Mouse (Mus musculus) hindbrain, embryonic 14.5 days (tissue): ENCODE measurements at regions not wholly inside any gene's neighbourhood (a gene's known extent, or its start where the extent isn't known, plus 50 kb on each side); places are given as distances from the start of the nearest gene placed in this dataset.

Source experiments
- ATAC-seq: fragments of 200-750 bp; cut with Nextera tagmentation; 2 replicates; pipeline ENCODE4 v1.8.0; 2017; ENCODE audit warnings: moderate number of reproducible peaks, mild to moderate bottlenecking, moderate TSS enrichment, moderate library complexity; ENCODE audit not compliant: low FRiP score
- DNase-seq: peaks from one replicate; pipeline ENCODE4 v3.0.0-alpha.2; 2015; ENCODE audit warnings: low spot score
- H3K27ac ChIP-seq: fragments of 300-500 bp; sonication (generic); 2 replicates; pipeline ENCODE4 v1.5.1; 2014; ENCODE audit warnings: mild to moderate bottlenecking, moderate library complexity
- H3K27me3 ChIP-seq: fragments of 300-500 bp; sonication (generic); 2 replicates; pipeline ENCODE4 v1.6.1; 2014; ENCODE audit warnings: mild to moderate bottlenecking, low read length, mixed read lengths; ENCODE audit not compliant: control insufficient read depth, insufficient read depth
- H3K36me3 ChIP-seq: fragments of 300-500 bp; sonication (generic); replicated peaks from 2 replicates; pipeline ENCODE4 v1.6.1; 2014; ENCODE audit not compliant: control insufficient read depth, insufficient read depth
- H3K4me1 ChIP-seq: fragments of 300-500 bp; sonication (generic); replicated peaks from 2 replicates; pipeline ENCODE4 v1.6.1; 2014; ENCODE audit warnings: antibody characterized with exemption, low read length, mixed read lengths; ENCODE audit not compliant: control insufficient read depth, insufficient read depth
- H3K4me2 ChIP-seq: fragments of 300-500 bp; sonication (generic); replicated peaks from 2 replicates; pipeline ENCODE4 v1.6.1; 2014; ENCODE audit warnings: mild to moderate bottlenecking, moderate library complexity
- H3K4me3 ChIP-seq: fragments of 300-500 bp; sonication (generic); replicated peaks from 2 replicates; pipeline ENCODE4 v1.5.1; 2014; ENCODE audit warnings: mild to moderate bottlenecking, low read length
- H3K9ac ChIP-seq: fragments of 300-500 bp; sonication (generic); 2 replicates; pipeline ENCODE4 v1.6.1; 2014
- H3K9me3 ChIP-seq: fragments of 300-500 bp; sonication (generic); 2 replicates; pipeline ENCODE4 v1.6.1; 2016; ENCODE audit warnings: low read length; ENCODE audit not compliant: control insufficient read depth
- WGBS: fragments of 180-500 bp; shearing (Covaris S2); extraction: QIAGEN DNeasy Blood & Tissue Kit; methylation state at CpG from one replicate; pipeline ENCODE4 v1.1.7; 2014; 5-methylcytosine and 5-hydroxymethylcytosine counted together

- Histone ChIP-seq H3K4me3 (no peak overlapping the region), H3K4me2 (no peak overlapping the region), H3K36me3 (no peaks in the 10 kb centered on the region), H3K9ac (no peak overlapping the region), H3K9me3 (no peaks in the 10 kb centered on the region), H3K4me1 (peaks cover 5% of the 10 kb centered on the region; the same call in 1 of the 2 replicates), H3K27ac (no peak overlapping the region), H3K27me3 (no peaks in the 10 kb centered on the region)
- ATAC-seq (no peak), DNase-seq (no peak)
- 37% methylated on average over 11 of the region's 11 CpGs for WGBS
Observed at GRCm38 (mm10) chr2:11011041-11011962, 160.6 kb upstream of the Prkcq start.

GRCm38 (mm10) chr2:11012312-11012860 is 159.5 kb upstream of the Prkcq start:
- ATAC-seq (no peak), DNase-seq (no peak)
- Histone ChIP-seq H3K4me2 (no peak overlapping the region), H3K4me1 (peaks cover 5% of the 10 kb centered on the region; the same call in 1 of the 2 replicates), H3K36me3 (no peaks in the 10 kb centered on the region), H3K9ac (no peak overlapping the region), H3K9me3 (no peaks in the 10 kb centered on the region), H3K27ac (no peak overlapping the region), H3K27me3 (no peaks in the 10 kb centered on the region), H3K4me3 (no peak overlapping the region)
- WGBS = 74% methylated on average over 4 of the region's 4 CpGs

DNA sequence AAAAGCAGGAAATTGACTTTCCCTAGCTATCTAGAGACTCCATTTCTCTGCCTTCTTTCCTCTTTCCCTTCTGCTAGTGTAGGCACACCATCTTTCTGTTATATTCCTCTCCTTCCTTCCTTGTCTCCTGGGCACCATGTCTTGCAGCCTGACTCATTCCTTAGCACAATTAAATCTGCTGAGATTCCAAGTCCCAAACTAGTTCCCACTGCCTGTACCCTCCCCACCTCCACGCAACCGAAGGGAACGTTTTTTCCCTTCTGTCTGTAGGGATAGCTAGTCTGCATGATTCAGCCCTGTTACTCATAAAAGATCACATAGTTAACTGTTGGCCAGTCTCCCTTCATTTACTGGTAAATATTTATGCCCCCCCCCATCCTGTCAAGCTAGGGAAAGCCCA is 158.8 kb upstream of the Prkcq start:
- no peak overlapping the region for H3K9ac ChIP-seq
- WGBS = 88% methylated on average over 3 of the region's 3 CpGs
- no peaks in the 10 kb centered on the region for H3K27me3 ChIP-seq
- no peaks in the 10 kb centered on the region for H3K36me3 ChIP-seq
- DNase-seq (no peak), ATAC-seq (no peak)
- no peak overlapping the region for H3K4me2 ChIP-seq
- H3K4me1 ChIP-seq = peaks cover 5% of the 10 kb centered on the region; the same call in 1 of the 2 replicates
- H3K27ac ChIP-seq = no peak overlapping the region
- no peak overlapping the region for H3K4me3 ChIP-seq
- no peaks in the 10 kb centered on the region for H3K9me3 ChIP-seq

DNA sequence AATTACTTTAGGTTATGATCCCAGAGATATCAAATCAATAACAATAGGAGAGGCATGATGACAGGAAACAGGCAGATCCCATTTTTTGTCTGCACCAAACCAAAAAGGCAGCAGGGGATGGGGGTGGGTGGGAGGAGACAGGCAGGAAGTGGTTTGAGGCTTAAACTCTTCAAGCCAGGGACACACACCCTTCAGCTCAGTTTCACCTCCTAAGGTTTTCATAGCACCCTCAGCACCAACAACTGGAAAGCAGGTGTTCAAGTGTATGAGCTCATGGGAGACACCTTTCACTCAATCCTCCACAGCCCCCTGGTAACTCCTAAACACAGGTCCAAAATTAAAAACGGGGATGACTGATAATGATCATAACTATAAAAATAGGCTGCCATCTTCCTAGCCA is 155.5 kb upstream of the Prkcq start:
- H3K36me3 ChIP-seq = no peaks in the 10 kb centered on the region
- peaks cover 5% of the 10 kb centered on the region; the same call in 1 of the 2 replicates for H3K4me1 ChIP-seq
- H3K4me2 ChIP-seq = no peak overlapping the region
- H3K9me3 ChIP-seq = no peaks in the 10 kb centered on the region
- ATAC-seq = no peak
- H3K27ac ChIP-seq = no peak overlapping the region
- no peak for DNase-seq
- 85% methylated on average over 1 of the region's 1 CpGs for WGBS
- H3K4me3 ChIP-seq = no peak overlapping the region
- H3K27me3 ChIP-seq = no peaks in the 10 kb centered on the region
- no peak overlapping the region for H3K9ac ChIP-seq

DNA sequence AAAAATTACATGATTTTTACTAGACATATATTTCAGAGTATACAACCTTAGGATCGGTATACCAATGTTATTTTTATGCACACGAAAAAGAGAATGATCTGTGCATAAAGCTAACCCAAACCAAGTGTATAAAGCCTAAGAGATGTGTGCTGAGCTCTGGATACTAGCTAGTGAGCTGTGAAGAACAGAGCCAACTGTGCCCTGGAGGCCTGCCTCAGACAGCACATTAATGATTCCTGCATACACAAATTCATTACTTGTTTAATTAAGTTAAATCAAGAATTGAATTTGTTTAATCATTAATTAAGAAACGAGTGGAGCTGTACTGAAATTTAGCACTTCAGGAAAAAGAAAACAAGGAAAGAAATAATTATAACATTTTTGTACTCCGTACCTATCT is 139.0 kb upstream of the Prkcq start:
- H3K9me3 ChIP-seq = no peaks in the 10 kb centered on the region
- no peak overlapping the region for H3K4me3 ChIP-seq
- no peak overlapping the region for H3K27ac ChIP-seq
- no peak overlapping the region for H3K4me2 ChIP-seq
- no peak overlapping the region for H3K9ac ChIP-seq
- H3K4me1 ChIP-seq = no peaks in the 10 kb centered on the region
- no peaks in the 10 kb centered on the region for H3K27me3 ChIP-seq
- no peak for ATAC-seq
- DNase-seq = no peak
- 84% methylated on average over 4 of the region's 4 CpGs for WGBS
- no peaks in the 10 kb centered on the region for H3K36me3 ChIP-seq

DNA sequence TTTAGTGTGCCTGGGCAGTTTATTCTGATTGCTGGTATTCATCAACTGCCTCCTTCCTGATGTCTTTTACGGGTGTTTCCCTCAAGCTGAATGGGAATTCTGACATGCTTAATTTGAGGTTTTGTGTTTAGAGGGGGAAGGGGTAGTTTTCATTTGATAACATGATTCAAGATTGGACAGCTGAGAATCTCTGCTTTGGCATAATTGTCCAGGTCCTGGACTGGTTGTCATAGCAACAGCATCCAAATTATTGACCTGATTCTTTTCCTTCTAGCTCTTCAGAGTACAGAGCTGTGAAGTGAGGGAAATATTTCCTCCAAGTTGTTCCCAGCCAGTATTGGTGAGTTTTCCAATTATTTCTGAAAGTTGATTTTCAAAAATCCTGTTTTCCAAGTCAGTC is 137.7 kb upstream of the Prkcq start:
- Histone ChIP-seq H3K36me3 (no peaks in the 10 kb centered on the region), H3K9me3 (no peaks in the 10 kb centered on the region), H3K9ac (no peak overlapping the region), H3K4me1 (no peaks in the 10 kb centered on the region), H3K4me2 (no peak overlapping the region), H3K27me3 (no peaks in the 10 kb centered on the region), H3K4me3 (no peak overlapping the region), H3K27ac (no peak overlapping the region)
- WGBS = 0% methylated on average over 1 of the region's 1 CpGs
- DNase-seq (peak; percentile 30), ATAC-seq (no peak)

DNA sequence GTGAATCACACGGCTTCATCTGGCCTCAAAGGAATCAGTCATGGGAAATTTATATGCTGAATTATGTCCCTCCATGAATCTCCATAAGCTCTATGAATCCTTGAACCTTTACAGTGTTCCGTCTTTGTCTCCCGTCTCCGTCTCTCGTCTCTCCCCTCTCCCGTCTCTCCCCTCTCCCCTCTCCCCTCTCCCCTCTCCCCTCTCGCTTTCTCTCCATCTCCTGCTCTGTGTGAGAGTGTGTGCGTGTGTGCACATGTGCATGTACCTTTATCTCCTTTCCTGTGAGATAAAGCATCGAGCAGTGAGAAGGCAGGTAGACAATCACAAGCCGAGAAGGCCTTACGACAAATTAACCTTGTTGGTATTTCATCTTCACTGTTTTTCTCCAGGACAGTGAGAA is 134.6 kb upstream of the Prkcq start:
- H3K9ac ChIP-seq = no peak overlapping the region
- no peak overlapping the region for H3K27ac ChIP-seq
- 0 out of 2 replicates have a peak overlapping the region, but pooled peaks have one; percentile 7 for H3K4me2 ChIP-seq
- H3K4me3 ChIP-seq = no peak overlapping the region
- ATAC-seq = no peak; the same call in 1 of the 2 replicates
- DNase-seq = no peak
- H3K9me3 ChIP-seq = no peaks in the 10 kb centered on the region
- H3K36me3 ChIP-seq = no peaks in the 10 kb centered on the region
- no peaks in the 10 kb centered on the region for H3K27me3 ChIP-seq
- 43% methylated on average over 10 of the region's 11 CpGs for WGBS
- no peaks in the 10 kb centered on the region for H3K4me1 ChIP-seq

DNA sequence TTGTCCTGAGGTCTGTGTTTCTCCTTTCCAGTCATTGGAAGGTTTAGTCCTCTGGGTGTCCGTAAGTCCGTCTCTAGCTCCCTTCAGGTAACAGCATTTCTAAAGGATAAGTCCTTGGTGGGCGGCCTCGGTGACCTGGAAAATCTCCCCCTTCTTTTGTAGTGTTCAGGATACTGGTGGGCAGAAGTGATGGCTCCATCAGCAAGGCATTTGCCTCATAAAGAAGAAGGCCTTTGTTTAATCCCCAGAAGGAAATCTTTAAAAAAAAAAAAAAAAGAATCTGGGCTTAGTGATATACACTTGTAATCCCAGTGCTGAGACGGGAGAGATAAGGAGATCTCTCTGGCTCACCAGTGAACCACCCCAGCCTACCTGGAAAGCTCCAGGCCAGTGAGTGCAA is 133.5 kb upstream of the Prkcq start:
- Histone ChIP-seq H3K4me1 (no peaks in the 10 kb centered on the region), H3K9ac (no peak overlapping the region), H3K4me3 (no peak overlapping the region), H3K4me2 (no peak overlapping the region), H3K36me3 (no peaks in the 10 kb centered on the region), H3K9me3 (no peaks in the 10 kb centered on the region), H3K27me3 (no peaks in the 10 kb centered on the region), H3K27ac (no peak overlapping the region)
- 88% methylated on average over 5 of the region's 5 CpGs for WGBS
- DNase-seq (no peak), ATAC-seq (no peak)

DNA sequence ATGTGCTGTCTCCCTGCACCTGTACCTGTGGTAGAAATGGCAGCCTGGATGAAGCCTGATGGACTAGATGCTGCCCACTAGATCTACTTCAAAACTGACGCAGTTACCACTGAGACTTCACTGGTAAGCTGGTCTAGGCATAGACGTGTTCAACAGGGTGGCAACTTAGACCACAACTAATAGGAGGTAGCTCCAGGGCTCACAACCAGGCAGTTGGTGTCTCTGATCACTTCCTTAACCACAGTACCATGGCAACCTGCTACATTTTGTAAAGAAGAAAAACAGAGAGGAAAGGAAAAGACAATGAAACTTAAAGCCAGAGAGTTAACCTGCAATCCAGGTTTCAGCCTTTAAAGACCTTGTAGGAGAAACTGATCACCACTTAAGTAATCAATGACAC is 131.9 kb upstream of the Prkcq start:
- Histone ChIP-seq H3K27ac (no peak overlapping the region), H3K9ac (no peak overlapping the region), H3K4me1 (no peaks in the 10 kb centered on the region), H3K27me3 (no peaks in the 10 kb centered on the region), H3K4me2 (no peak overlapping the region), H3K9me3 (no peaks in the 10 kb centered on the region), H3K4me3 (no peak overlapping the region), H3K36me3 (no peaks in the 10 kb centered on the region)
- ATAC-seq (no peak), DNase-seq (no peak)
- WGBS = 97% methylated on average over 2 of the region's 2 CpGs
